Mouse (Mus musculus): ENCODE data around the gene Krtap12-1.

GRCm38 (mm10) chr10:77715507-77715906 lies 4.9 kb upstream of the Krtap12-1 start, which contains the start of gene Gm10142:
- no peak for TF ChIP-seq CTCF (IDR thresholded peaks at IDR 0.05; ENCODE audit: control insufficient read depth, insufficient read depth, insufficient read length)
- TF ChIP-seq USF1 (IDR thresholded peaks at IDR 0.05; ENCODE audit: low read depth), result no peak
- no peak for TF ChIP-seq MYOG (IDR thresholded peaks at IDR 0.05; ENCODE audit: control insufficient read depth, extremely low read depth, insufficient read length)
- TF ChIP-seq MAX (IDR thresholded peaks at IDR 0.05), result no peak
- no peak for TF ChIP-seq FOSL1 (IDR thresholded peaks at IDR 0.05; ENCODE audit: insufficient read depth, low read length, poor library complexity, severe bottlenecking)
- TF ChIP-seq MYOD1 (IDR thresholded peaks at IDR 0.05; ENCODE audit: control insufficient read depth, insufficient read length, low read depth), result no peak
- TF ChIP-seq CEBPB (IDR thresholded peaks at IDR 0.05; ENCODE audit: low read depth), result no peak
